Mouse (Mus musculus) ovary, adult 18-20 months (tissue): ENCODE results near the gene Cntn5.
A peak's percentile ranks its signal among the peaks of the same experiment; 100 is the strongest.

Experiments used
- DNase-seq: peaks from one replicate; pipeline ENCODE4 v3.0.0; 2022; ENCODE audit warnings: low spot score, mixed read lengths

Cntn5 gene

DNA sequence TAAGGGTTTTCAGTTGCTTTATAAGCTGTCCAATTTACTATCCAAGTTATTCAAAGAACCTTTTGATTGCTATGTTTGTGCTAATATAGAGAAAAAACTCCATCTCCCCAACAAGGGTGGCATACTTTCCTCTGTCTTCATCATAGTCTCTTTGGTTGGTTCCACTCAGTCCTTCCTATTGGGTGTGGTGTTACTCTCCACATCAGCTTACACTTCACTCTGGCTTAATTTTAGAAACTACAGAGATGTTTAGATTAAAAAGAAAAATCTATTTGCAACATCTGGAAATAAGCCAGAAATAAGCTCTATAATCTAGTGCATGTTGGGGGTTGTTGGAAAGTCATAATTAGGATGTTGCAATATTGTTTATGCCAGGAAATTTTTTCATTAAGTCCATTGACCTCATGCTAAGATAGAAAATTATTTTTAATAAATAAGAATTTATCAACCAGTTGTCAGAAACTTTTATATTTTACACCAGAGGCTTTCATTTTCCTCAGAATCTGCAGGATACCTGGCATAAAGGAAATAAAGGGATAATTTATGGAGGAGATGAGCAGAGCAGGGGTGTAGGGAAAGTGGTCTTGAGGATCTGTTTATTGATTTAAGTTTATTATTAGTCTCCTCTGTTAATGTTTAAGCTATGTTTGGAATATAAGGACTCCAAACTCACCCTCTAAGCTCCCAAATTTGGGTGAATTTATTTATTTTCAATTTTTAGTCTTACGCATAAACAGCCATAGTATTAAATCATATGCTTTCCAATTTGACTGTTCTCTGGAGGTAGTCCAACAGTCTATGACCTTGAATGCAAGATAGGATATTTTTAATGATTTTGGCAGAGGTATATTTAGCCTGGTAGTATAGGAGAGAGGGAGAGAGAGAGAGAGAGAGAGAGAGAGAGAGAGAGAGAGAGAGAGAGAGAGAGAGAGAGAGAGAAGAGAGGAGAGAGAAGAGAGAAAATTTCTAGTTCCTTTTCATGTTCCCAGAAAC is 966.8 kb downstream of the Cntn5 start:
- DNase-seq, result no peak

DNA sequence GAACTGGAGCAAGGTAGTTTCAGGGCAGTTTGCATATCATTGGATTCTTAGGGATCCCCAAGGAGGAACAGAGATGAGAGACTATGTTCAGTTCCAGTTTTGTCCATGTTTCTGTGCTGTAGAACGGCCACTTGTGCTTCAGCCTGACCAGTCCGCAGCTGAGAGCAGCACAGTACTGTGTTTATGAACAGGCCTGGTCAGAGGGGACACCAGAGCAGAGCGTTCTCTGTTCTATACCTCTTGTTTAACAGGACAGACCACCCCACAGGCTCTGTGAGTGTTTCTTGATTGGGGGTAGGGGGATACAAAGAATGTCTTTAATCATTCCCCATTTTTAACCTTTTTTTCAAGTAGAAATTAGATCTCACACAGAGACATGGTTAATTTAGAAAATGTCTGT is 984.0 kb downstream of the Cntn5 start:
- no peak for DNase-seq

DNA sequence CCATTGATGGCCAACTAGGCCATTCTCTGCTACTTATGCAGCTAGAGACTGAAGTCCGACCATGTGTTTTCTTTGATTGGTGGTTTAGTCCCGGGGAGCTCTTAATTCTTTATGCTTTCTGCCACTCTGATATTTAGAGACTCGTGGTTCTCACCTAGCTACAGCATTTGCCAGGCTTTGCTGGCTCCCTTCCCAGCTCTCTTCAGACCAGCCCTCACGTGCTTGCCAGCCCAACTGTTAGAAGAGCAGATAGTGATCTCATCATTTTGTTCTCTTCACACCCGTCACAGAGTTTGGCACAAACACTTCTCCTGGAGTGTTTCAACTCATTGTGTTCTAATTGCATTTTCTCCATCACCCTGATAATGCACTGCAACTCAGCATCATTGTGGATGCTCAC is 1005.5 kb downstream of the Cntn5 start:
- DNase-seq, result no peak

DNA sequence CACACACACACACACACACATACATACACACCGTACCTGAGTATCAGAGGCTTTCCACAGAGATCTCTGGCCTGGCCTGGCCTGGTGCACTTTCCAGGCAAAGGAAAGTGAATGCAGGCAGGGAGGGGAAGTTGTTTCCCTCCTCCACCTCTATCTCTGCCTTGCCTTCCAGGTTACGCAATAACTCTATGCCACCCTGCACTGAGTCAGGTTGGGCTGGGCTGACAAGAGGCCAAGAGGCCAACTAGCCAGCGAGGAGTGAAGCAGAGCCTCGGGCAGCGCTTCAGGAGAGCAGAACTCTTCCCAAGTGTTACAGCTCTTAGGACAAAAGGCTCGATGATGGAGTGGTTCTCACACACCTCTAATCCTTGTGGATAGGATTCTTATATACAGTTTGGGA is 1018.4 kb downstream of the Cntn5 start:
- peak; percentile 3 for DNase-seq

DNA sequence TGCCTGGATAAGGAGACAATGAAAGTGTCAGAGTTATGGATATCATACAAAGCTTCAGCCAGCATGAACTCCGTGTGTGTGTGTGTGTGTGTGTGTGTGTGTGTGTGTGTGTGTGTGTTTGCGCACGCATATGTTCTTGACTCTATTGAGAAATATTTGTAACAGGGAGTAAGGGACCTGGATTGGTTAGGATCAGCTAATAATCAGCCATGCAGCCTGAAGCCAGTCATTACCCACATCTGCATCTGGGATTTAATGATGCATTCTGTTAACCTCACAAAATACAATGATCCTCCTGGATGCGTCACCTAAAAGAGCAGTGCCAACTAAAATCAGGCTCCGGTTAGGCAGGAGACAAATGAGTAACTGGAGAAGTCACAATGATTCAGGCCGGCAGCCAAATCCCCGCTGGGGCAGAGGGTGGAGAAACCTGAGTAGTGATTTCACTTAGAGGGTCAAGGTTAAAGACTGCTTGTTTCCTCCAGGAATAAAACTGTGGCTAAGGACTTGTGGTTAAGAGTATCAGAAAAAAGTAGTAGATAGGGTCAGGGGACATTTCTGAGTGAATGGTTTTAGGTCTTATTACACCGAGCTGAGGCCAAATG is 1021.7 kb downstream of the Cntn5 start:
- DNase-seq, result no peak

DNA sequence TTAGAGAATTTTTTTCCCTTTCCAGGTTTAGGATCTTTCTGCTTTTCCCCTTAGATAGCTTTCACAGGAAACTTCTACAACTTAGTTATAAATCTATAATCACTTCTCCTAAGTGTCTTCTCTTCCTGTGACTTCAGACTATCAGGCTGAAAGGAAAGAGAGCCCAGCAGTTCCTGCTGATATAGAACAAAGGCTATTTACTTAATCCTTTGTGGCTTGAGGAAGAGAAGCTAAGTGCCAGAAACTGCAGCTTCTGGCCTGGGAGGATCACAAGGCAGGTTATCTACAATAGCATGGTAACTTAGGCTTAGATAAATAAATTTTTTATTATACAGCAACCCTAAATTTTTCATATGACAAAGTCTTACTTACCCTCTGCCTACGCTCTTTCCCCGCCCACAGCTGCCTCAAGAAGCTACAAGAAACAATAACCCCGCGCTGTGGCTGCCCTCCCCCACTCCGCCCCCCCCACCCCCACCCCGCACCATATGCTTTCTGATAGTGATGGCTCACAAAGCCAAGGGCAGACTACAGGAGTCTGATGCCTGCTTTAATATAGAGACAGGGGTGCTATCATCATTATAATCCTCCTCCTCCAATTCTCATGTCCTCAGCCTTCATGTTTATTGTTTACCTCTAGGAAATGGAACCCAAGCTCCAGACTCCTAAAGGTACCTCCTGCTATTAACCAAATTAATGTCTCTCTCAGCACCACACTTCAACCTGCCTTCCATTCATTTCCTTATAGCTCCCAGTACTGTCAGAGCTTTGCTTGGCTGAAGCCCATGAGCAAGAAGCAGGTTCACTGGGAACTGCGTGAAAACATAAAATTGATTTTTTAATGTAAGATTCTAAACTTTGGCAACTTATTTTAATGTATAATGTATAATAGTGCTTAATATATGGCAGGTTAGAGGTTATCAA is 1032.2 kb downstream of the Cntn5 start:
- DNase-seq, result no peak

DNA sequence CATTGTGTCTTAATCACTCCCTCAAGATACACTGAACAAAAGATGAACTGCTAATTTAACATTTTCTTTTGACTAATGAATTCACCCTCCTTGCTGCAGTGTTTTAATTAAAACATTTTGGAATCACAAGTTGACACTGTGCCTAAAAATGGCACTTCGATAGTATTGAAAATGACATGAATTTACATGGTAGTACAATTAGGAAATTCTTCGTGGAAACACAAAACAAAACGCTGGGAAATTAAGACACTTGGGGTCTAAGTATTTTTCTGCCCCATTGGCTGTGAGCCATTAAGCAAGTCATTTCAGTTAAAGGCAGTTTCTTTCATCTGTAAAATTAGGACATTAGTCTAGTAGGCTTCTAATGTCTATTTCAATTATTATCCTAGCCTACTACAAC is 1043.9 kb downstream of the Cntn5 start:
- no peak for DNase-seq

DNA sequence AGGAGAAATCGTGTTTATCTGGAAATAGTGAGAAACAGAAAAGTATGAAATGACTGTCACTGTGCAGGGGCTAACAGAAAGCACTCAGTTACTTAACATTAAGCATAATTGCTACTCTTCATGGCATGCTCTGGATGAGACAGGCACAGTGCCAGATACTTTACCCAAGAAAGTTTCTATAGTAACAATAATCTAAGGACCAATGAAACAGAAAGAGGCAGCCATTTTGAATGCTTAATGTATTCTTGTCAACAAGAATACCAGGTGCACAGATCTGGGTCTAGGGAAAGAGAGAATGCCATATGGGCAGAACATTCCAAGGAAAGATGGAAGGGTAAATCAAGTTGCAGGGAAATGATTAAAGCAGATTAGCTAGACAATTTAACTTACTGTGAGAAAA is 1045.3 kb downstream of the Cntn5 start:
- DNase-seq, result no peak

DNA sequence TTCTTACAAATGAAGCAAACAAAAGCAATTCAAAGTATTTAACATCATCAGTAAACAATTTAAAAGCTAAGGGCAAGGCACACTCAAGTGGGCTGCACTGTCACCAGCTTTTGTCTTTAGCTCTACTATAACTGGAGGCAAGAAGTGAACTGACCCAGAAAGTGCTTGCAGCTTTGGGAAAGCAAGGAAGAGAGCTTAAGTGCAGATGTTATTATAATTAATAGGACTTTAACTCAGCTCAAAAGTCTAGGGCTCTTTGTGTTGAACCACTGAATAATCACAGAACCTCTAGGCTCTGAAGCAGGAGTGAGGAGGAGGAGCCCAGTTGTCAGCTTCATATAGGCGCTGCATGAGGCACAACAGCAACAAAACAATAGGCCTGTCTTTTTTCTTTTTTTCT is 1049.8 kb downstream of the Cntn5 start:
- DNase-seq, result no peak

DNA sequence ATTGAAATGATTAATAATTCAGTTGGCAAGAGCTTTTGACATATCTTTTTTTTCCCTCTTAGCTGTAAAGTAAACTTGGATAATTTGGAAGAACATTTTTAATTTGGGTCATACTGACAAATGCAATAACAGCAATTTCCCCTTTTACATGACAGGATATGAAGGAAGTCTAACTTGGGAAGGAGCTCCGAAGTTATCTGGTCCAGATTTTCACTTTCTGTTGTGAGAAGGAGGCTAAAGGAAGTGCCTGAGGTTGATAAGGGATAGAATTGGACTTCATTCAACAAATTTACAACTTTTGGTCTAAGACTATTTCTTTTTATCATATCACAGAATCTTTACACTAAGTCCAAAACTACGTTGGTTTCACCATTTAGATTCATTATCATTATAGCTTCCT is 1074.3 kb downstream of the Cntn5 start:
- DNase-seq, result no peak

DNA sequence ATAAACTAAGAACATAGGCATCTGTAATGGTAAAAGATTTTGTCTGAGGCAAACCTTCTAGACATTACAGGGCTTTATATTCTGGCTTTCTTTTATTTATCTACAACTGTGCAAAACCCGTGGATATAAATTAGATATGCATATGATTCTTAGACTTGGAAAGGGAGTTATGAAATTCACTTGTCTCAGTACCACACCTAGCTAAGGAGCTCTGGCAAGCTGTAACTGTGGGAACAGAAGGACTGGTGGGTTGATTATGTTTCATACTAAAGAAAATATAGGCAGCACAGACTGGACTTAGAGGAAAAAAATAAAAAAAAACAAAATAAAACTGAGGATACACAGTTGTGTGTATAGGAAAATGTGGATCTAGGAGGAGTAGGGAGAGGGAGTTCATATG is 1084.6 kb downstream of the Cntn5 start:
- DNase-seq, result no peak

DNA sequence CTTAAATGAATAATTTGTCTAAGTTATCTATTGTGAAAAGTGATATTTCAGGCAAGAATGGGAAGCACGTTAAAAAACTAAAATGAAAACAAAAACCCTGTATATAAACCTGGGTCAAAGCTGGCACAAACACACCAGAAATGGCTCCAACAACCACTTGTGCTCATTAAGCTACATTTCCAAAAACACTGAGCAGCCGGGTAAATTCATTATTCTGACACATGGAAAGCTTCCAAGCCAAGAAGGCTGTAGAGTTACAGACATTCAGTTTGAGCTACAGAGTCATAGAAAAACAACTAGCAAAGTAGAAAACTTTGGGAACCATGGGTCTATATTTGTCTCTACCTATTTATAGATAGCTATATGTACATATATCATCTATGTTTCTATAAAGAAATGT is 1087.1 kb downstream of the Cntn5 start:
- no peak for DNase-seq

DNA sequence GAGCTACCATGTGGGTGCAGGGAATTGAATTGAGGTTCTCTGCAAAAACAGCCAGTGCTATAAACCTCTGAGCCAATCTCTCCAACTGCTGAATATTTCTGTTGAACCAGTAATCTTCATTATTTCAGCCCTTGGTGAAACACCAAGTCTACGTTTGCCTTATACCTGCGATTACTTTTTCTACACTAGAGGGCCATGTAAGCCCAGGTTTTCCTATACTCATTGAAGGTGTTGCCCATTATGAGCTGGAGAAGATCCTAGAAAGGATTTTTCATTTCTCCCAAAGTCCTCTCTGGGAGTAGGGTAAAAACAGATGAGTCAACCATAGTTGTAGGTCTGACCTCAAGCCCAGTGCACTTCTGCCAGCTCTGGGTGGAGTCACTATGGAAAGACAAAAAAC is 1105.0 kb downstream of the Cntn5 start:
- DNase-seq, result no peak

DNA sequence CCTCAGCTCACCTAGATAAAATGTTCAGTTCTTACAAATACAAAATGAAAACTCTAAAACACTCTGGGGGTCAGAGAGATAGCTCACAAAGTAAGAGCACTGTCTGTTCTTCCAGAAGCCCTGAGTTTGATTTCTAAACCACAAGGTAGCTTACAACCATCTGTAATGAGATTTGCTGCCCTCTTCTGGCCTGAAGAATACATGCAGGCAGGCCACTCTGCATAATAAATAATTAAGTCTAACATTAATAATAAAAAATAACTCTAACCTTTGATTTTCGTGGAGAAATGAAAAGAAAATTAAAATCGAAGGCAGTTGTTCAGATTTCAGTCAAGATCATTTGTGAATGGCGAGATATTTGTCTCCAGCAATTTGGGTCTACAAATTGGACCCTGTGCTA is 1120.9 kb downstream of the Cntn5 start:
- DNase-seq, result no peak

DNA sequence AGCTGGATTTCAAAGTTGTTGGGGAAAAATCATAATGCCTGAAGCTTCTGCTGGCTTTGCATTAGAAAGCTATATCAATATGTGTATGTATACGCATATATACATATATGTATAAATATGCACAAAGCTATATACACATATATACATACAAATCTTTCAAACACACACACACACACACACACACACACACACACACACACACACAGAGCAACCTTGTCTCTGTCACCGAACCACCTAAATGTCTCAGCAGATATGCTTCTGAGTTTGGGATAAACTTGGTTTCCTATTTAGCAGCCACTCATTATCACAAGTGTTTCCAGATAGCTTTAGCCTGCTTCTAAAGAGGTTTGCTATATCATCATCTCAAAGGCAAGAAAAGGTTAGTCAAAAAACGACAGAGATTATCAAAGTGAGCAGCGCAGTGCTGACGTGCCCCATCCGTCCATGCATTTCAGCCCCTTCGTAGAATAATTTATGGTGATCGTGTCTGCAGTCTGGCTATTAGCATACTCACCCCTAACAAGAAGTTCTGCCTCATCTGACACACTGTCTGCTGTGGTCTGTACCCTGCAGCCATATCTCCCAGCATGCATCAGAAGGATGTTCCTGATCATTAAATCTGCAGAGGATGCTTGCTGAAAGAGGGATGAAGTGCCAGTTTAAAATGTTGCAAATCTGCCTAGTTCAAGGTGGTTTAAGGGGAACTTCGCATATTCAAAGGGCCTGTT is 1123.3 kb downstream of the Cntn5 start:
- DNase-seq, result no peak

DNA sequence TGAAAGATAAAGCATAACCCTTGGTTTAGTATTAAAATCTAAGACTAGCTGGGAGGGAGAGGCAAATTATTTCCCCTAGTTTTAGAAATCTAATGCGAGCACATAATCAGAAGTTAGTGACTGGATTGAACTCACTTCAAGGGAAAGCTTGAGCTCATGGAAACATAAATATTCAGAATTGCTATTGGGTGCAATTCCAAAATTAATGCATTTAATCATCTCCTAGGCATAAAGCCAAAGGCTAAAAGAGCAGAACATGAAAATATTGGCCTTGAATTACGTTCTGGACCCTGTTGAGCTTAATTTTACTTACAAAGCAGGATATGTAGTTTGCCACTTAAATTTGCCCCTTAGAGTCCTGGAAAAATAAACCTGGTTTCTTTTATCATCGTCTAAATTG is 1124.9 kb downstream of the Cntn5 start:
- DNase-seq, result no peak

DNA sequence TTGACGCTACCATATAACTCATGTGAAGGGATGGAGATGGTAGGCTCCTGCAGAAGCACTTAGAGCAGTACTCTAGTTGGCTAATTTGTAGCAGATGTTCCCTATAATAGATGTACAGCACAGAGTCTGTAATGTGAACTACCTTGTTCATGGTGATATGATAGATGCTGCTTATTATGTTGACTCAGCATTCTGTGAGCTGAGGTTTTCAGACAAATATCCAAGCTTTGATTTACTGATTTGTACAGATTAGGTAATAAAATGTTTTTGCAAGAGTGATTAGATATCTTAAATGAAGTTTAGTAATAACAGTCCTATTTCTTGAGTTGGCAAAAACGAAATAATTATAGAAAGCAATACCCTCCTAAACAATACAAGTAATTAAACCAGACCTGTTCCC is 1133.8 kb downstream of the Cntn5 start:
- DNase-seq, result no peak

DNA sequence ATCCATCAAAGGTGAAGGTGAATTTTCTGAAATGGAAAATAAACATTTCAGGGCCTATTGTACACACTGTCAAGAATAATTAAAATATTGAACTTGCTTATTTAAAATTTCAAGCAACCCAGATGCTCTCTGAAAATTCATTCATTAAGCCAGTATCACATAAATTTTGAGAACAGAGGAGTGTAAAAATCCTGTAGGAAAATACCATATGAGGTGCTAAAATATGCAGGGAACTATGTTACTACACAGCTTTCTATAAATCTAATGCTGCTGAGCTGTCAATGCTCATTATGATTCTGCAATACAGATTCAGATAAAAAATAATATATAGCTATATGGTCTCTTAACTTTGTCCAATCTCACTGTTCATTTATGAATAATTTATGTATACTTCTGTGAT is 1134.9 kb downstream of the Cntn5 start:
- DNase-seq, result no peak

DNA sequence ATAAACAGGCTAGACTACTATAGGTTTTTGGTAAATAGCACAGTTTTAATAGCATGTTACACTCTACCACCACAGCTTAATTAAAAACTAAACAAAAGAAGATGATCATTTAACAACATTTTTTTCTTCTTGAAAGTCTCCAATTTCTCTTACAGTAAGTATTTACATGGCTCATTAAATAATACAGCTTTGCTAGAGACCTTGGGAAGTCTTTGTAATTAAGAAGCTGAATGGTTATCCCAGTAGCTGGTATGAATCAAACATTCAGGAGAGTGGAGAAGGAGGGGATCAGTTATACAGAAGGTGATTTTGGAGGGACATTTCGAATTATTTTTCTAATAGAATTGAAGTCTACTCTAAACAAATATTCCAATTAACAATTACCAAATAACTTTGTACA is 1186.4 kb downstream of the Cntn5 start:
- no peak for DNase-seq

DNA sequence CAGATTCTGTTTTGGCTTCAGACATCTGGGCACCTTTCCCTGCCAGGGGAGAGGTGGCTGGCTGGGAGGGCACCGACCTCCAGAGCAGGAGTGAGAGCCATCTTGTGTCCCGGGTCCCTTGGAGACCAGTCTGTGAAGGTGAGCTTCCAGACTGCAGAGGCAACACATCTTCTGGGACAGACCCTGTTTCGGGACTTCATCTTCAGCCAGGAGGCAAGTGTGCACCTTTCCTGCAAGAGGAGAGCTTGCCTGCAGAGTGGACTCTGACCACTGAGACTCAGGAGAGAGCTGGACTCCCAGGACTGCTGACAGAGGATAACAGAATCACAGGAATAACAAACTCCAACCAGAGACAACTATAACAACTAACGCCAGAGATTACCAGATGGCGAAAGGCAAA is 1195.9 kb downstream of the Cntn5 start:
- no peak for DNase-seq

DNA sequence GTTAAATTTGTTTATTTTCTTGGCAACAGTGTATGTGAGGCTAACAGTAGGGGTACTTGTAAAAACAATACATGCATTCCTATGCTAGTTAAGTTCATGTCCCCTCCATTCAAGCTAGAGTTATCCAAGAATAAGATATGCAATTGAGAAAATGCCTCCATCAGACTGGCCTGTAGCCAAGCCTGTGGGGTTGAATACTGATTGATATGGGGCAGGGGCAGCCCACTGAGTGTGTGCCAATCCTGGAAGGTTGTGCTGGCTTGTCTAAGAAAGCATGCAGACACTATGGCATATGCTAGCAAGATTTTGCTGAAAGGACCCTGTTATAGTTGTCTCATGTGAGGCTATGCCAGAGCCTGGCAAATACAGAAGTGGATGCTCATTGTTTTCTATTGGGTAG is 1196.8 kb downstream of the Cntn5 start:
- no peak for DNase-seq

DNA sequence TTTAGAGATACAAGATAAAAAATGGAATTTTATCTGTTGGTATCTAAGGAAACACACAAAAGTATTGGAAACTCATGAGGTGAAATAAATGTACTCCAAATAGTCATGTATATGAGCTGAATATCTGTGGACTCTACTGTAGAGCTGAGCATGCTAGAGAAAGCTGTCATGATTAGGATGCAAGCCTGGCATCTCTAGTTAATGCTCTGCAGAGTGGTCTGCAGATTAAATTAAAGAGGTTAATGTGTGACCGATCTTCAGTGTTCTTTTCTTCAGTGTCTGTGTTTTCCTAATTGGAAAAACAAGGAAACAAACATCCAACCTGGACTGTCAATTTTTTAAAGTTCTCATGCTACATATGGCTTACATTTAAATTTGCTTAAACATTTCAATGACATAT is 1199.4 kb downstream of the Cntn5 start:
- no peak for DNase-seq
